Mouse (Mus musculus) hindbrain, embryonic 15.5 days (tissue): Measurements from ENCODE around the gene Prnp. TPM values are rescaled to one million over a fixed set of nuclear protein-coding genes. Genes with fewer than 3 reads are reported as not detected.

Experiments used
- ATAC-seq: fragments of 200-750 bp; cut with Nextera tagmentation; 2 replicates; pipeline ENCODE4 v1.8.0; 2017; ENCODE audit warnings: low read depth, moderate number of reproducible peaks, moderate TSS enrichment; ENCODE audit not compliant: low FRiP score
- H3K27ac ChIP-seq: fragments of 300-500 bp; sonication (generic); replicated peaks from 2 replicates; pipeline ENCODE4 v1.5.1; 2015; ENCODE audit warnings: mild to moderate bottlenecking, inconsistent platforms
- H3K27me3 ChIP-seq: fragments of 300-500 bp; sonication (generic); 2 replicates; pipeline ENCODE4 v1.6.1; 2015; ENCODE audit warnings: control low read depth, inconsistent platforms
- H3K36me3 ChIP-seq: fragments of 300-500 bp; sonication (generic); 2 replicates; pipeline ENCODE4 v1.6.1; 2015; ENCODE audit warnings: control low read depth, inconsistent platforms
- H3K4me1 ChIP-seq: fragments of 300-500 bp; sonication (generic); replicated peaks from 2 replicates; pipeline ENCODE4 v1.6.1; 2015; ENCODE audit warnings: control low read depth, inconsistent platforms
- H3K4me2 ChIP-seq: fragments of 300-500 bp; sonication (generic); 2 replicates; pipeline ENCODE4 v1.6.1; 2015; ENCODE audit warnings: moderate library complexity, mild to moderate bottlenecking, inconsistent platforms
- H3K4me3 ChIP-seq: fragments of 300-500 bp; sonication (generic); 2 replicates; pipeline ENCODE4 v1.5.1; 2015; ENCODE audit warnings: mild to moderate bottlenecking, inconsistent platforms
- H3K9ac ChIP-seq: fragments of 300-500 bp; sonication (generic); 2 replicates; pipeline ENCODE4 v1.6.1; 2015; ENCODE audit warnings: inconsistent platforms
- H3K9me3 ChIP-seq: fragments of 300-500 bp; sonication (generic); 2 replicates; pipeline ENCODE4 v1.6.1; 2016; ENCODE audit warnings: control low read depth, inconsistent platforms
- WGBS: fragments of 180-500 bp; shearing (Covaris S2); methylation state at CpG from one replicate; pipeline ENCODE4 v1.1.7; 2015; 5-methylcytosine and 5-hydroxymethylcytosine counted together
- polyA plus RNA-seq: library from polyadenylated mRNA; unstranded; fragments of >200 nt; fragmentation: Nextera tagmentation; extraction: Ambion mirVana; gene quantifications from 2 replicates; pipeline ENCODE4 v1.2.1, GENCODE M21; 2015

The Prnp gene
- polyA plus RNA-seq, 1 experiment from 2014 or later, result 138 TPM

DNA sequence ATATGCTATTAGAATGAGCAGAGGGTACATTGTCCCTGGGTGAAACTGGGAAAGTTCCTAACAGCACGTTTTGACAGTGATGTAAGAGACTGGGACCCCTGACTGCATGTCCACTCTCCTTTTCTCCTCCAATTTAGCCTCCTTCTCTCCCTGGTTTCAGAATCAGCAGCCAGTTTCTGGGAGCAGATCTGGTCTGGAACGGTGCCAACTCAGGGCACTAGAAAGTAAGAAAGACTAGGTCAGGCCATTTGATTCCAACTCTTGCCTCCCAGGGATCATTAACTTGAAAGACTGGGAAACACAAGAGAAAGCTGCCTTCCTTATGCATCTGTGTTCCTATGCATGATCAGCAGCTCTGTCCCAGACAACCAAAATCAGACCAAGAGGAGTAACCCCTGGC, 42.7 kb downstream of the Prnp start:
- no peaks in the 10 kb centered on the region for H3K9me3 ChIP-seq

DNA sequence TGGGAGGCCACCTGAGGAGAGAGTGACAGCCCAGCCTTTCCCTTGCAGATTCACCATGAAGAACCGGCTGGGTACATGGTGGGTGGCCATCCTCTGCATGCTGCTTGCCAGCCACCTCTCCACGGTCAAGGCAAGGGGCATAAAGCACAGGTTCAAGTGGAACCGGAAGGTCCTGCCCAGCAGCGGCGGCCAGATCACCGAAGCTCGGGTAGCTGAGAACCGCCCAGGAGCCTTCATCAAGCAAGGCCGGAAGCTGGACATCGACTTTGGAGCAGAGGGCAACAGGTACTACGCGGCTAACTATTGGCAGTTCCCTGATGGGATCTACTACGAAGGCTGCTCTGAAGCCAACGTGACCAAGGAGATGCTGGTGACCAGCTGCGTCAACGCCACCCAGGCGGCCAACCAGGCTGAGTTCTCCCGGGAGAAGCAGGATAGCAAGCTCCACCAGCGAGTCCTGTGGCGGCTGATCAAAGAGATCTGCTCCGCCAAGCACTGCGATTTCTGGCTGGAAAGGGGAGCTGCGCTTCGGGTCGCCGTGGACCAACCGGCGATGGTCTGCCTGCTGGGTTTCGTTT, 43.3 kb downstream of the Prnp start:
- Histone ChIP-seq H3K9me3 (no peaks in the 10 kb centered on the region), H3K36me3 (no peaks in the 10 kb centered on the region), H3K9ac (no peak overlapping the region), H3K4me1 (peaks cover 16% of the 10 kb centered on the region), H3K27me3 (peaks cover 31% of the 10 kb centered on the region), H3K4me2 (peak overlapping the region; percentile 48), H3K27ac (no peak overlapping the region), H3K4me3 (peak overlapping the region; percentile 20)
- 17% methylated on average over 29 of the region's 29 CpGs for WGBS
- no peak for ATAC-seq

More for the DNA sequence above, 42.7 kb downstream of the Prnp start:
- WGBS, result 44% methylated on average over 2 of the region's 2 CpGs
- H3K27ac ChIP-seq, result no peak overlapping the region
- no peak for ATAC-seq
- no peak overlapping the region for H3K4me2 ChIP-seq
- no peaks in the 10 kb centered on the region for H3K36me3 ChIP-seq
- H3K27me3 ChIP-seq, result peaks cover 31% of the 10 kb centered on the region
- H3K4me1 ChIP-seq, result peaks cover 16% of the 10 kb centered on the region
- H3K9ac ChIP-seq, result no peak overlapping the region
- H3K4me3 ChIP-seq, result no peak overlapping the region

DNA sequence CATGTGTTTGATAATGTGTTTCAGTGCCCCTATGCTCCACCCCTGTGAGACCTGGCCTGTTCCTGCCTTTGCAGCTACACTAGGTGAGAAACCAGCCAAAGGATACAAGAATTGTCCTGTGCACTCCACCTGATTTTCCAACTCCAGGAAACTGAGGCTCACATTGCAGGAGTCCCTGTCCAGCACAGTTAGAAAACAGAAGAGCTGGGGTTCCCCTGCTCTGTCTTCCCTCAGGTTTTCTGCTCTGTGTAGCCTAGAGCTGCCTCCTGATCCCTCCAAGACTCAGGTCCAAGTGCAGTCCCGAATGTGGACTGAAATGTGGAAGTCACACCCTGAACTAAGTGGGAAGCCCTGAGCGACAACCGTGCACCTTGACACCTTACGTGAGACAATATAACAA, 44.0 kb downstream of the Prnp start:
- Histone ChIP-seq H3K9ac (no peak overlapping the region), H3K27ac (no peak overlapping the region), H3K4me1 (peaks cover 16% of the 10 kb centered on the region), H3K27me3 (peaks cover 31% of the 10 kb centered on the region), H3K4me3 (no peak overlapping the region), H3K4me2 (peak overlapping the region; percentile 48), H3K9me3 (no peaks in the 10 kb centered on the region), H3K36me3 (no peaks in the 10 kb centered on the region)
- WGBS, result 86% methylated on average over 4 of the region's 4 CpGs
- ATAC-seq, result no peak

DNA sequence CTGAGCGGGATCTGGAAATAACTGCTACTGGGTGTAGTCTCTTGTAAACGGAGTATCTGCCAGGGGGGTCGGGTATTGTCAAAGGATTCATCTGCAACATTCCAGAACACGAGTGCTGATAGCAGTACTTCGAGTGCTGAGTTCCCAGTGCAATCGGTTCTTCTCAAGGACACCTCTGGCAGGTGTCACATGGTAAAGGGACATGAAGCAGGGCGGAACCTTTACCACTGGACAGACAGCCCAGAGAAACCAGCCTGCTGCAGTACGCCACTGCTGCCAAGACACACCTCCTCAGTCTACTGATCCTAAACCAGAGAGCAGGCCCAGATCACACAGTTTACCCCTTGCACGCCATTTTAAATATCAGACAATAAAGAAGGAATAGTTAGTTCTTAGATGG, 45.1 kb downstream of the Prnp start:
- peak; percentile 33 for ATAC-seq
- no peaks in the 10 kb centered on the region for H3K9me3 ChIP-seq
- H3K4me2 ChIP-seq, result peak overlapping the region; percentile 81
- no peaks in the 10 kb centered on the region for H3K36me3 ChIP-seq
- H3K4me3 ChIP-seq, result peak overlapping the region; percentile 45
- H3K4me1 ChIP-seq, result peaks cover 16% of the 10 kb centered on the region
- 66% methylated on average over 9 of the region's 9 CpGs for WGBS
- H3K27ac ChIP-seq, result no peak overlapping the region
- H3K27me3 ChIP-seq, result peaks cover 31% of the 10 kb centered on the region
- H3K9ac ChIP-seq, result no peak overlapping the region

DNA sequence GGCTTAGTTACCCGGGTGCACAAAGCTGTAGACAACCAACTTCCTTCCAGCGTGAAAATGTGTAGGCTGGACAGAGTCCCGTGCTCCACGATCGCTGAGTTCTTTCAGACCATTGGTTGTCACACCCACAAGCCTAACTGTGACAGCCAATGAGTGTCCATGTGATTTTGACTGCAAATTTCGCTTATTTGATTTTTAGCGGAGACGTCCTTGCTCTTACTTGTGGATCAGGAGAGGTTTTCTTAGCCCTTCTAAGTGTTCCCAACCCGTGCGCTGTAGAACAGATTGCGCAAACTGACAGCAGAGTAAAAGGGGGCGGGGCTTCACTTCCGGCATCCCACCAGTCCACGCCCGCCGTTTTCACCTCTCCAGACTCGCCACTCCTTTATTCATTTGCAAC, 45.5 kb downstream of the Prnp start:
- Histone ChIP-seq H3K4me2 (peak overlapping the region; percentile 81), H3K9ac (no peak overlapping the region), H3K4me1 (peaks cover 14% of the 10 kb centered on the region), H3K27ac (no peak overlapping the region), H3K4me3 (peak overlapping the region; percentile 45), H3K36me3 (no peaks in the 10 kb centered on the region), H3K9me3 (no peaks in the 10 kb centered on the region), H3K27me3 (peaks cover 28% of the 10 kb centered on the region)
- ATAC-seq, result peak; percentile 69
- 6% methylated on average over 17 of the region's 17 CpGs for WGBS

DNA sequence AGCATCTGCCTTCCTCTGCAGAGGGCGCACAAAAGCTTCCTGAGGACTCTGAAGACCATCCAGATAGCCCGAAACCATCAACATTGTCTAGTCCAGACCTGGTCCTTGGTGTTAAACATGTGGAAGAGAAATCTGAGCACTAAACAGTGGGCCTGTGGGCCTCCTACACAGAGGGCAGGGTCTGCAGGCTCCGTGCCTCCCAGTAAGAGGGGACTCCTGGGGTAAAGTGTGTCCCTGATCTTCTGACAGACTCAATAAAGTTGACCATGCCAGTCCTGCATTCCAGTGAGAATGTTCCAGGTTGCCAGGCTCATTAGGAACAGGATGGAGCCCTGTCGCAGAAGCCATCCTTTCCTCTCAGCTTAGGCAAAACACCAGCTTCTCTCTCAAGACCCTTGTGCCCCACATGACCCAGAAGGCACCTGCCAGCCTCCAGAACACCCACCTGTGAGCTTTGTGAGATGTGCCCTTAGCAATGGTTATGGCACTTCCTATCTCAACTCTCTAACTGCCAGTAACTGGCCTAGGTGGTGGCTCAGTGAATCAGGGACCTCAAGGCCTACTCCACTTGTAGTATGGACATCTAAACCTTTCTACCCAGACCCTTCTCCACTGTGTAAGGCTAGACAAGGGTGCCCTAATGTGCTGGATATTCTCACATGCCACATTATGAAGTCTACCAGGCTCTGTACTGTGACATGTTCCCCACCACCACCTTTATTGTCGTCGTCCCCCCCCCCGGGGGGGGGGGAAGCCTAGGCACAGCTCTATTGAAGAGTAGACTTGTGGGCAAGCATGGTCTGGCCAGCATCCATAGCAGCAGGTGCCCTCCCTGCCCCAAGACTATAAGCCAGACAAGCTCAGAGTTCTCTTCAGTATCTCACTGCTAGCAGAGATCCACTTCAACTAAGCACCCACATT, 46.9 kb downstream of the Prnp start:
- Histone ChIP-seq H3K4me2 (no peak overlapping the region), H3K9ac (no peak overlapping the region), H3K9me3 (no peaks in the 10 kb centered on the region), H3K4me1 (peaks cover 14% of the 10 kb centered on the region), H3K27me3 (peaks cover 25% of the 10 kb centered on the region), H3K27ac (no peak overlapping the region), H3K4me3 (no peak overlapping the region), H3K36me3 (no peaks in the 10 kb centered on the region)
- ATAC-seq, result no peak
- 88% methylated on average over 7 of the region's 7 CpGs for WGBS

DNA sequence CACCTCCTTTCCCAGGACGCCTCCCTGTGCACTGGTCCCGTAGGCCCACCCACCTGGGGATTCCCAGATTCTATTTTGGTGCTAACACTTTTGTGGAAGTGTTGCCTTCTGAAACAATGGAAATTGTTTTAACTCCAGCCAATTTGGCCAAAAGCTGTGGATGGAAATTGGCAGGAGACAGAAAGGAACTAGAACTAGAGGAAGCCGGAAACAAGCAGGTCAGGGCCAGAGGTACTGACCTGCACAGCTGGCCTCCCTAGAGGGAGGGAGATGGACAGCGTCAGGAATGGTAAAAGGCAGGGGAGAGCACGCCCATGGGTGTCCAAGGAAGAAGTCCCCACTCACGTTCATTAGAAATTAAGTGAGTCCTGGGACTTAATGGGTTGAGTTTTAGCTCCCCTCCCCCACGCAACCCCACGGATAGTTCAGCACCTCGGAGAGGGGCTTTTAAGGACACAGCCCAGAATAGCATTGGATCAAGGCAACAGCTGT, 48.0 kb downstream of the Prnp start:
- no peak overlapping the region for H3K4me2 ChIP-seq
- WGBS, result 65% methylated on average over 9 of the region's 9 CpGs
- H3K27ac ChIP-seq, result no peak overlapping the region
- ATAC-seq, result no peak
- H3K9ac ChIP-seq, result no peak overlapping the region
- no peak overlapping the region for H3K4me3 ChIP-seq
- peaks cover 9% of the 10 kb centered on the region for H3K4me1 ChIP-seq
- H3K27me3 ChIP-seq, result peaks cover 16% of the 10 kb centered on the region
- H3K36me3 ChIP-seq, result no peaks in the 10 kb centered on the region
- no peaks in the 10 kb centered on the region for H3K9me3 ChIP-seq

DNA sequence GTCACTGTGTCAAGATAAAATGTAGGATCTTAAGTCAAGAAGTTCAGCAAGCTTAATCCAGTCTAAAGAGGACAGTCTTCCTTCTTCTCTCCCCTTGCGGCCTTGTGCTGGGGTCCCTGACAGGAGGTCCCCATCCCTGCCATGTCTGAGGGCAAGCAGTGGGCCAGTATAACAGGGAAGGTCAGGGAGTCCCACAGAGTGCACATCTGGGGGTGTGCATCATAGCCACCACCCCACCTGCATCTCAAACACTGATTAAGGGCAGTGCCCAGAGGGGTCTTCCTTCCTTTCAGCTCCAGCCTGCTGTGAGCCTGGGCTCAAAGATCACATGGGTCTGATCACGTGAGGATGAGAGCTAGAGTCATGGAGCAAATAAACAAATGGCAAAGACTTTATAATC, 51.9 kb downstream of the Prnp start:
- Histone ChIP-seq H3K36me3 (no peaks in the 10 kb centered on the region), H3K9me3 (no peaks in the 10 kb centered on the region), H3K4me1 (no peaks in the 10 kb centered on the region), H3K4me2 (no peak overlapping the region), H3K27ac (no peak overlapping the region), H3K27me3 (no peaks in the 10 kb centered on the region), H3K4me3 (no peak overlapping the region), H3K9ac (no peak overlapping the region)
- no peak for ATAC-seq
- WGBS, result 78% methylated on average over 2 of the region's 2 CpGs

DNA sequence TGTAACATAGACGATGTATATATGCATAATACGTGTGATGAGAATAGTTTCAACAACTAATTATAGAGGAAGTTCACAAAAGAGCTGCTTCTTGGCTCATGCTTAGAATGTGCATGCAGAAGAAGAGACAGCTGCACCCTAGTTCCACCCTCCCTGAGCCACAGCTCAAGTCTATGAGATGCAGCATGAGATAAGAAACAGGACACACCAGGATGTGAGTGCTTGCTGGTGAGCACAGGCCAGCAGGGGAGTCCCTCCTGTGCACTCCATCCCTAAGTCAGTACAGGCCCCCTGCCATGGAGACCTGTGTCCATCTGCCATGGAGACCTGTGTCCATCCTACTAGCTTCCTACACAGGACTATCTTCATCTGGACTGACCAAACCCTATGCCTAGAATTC, 60.9 kb downstream of the Prnp start:
- Histone ChIP-seq H3K27me3 (no peaks in the 10 kb centered on the region), H3K4me1 (no peaks in the 10 kb centered on the region), H3K4me3 (no peak overlapping the region), H3K4me2 (no peak overlapping the region), H3K9ac (no peak overlapping the region), H3K27ac (no peak overlapping the region), H3K9me3 (no peaks in the 10 kb centered on the region), H3K36me3 (no peaks in the 10 kb centered on the region)
- no peak for ATAC-seq
- 96% methylated on average over 2 of the region's 2 CpGs for WGBS

DNA sequence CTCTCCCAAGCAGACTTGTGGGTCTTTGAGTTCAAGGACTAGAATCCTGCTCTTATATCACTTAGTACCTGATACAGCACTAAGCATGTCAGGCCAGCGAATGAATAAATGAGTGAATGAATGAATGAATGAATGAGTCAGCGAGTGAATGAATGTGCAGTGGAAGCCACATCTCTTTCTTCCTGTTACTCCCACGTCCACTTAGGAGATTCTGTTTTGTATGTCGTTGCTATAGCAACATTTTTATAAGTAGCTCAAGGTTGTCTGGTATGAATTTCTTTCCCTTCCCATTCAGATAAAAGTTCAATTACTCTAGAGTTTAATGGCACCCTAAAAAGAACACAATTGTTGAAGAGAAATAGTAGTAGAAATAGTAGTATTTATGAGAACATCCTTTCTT, 61.4 kb downstream of the Prnp start:
- H3K27ac ChIP-seq, result no peak overlapping the region
- no peaks in the 10 kb centered on the region for H3K9me3 ChIP-seq
- no peak overlapping the region for H3K4me3 ChIP-seq
- no peaks in the 10 kb centered on the region for H3K36me3 ChIP-seq
- H3K27me3 ChIP-seq, result no peaks in the 10 kb centered on the region
- no peaks in the 10 kb centered on the region for H3K4me1 ChIP-seq
- 79% methylated on average over 4 of the region's 4 CpGs for WGBS
- H3K9ac ChIP-seq, result no peak overlapping the region
- ATAC-seq, result no peak
- H3K4me2 ChIP-seq, result no peak overlapping the region

DNA sequence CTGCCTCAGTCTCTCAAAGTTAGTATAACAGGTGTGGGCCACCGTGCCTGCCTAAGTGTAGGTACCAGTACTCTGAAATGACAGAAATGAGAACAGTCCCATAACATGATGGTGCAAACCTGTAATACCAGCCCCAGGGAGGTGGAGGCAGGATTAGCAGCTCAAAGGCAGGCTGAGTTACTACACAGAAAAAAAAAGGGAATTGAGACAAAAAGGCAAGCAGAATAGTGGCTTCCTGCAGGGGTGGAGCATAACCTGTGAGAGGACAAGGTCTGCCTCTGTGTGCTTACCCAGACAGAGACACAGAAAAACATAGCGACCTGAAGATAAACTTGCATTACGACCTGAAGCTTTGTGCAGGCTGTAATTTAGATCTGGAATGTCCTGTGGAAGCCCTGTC, 66.9 kb downstream of the Prnp start:
- Histone ChIP-seq H3K27ac (no peak overlapping the region), H3K4me1 (no peaks in the 10 kb centered on the region), H3K9ac (no peak overlapping the region), H3K9me3 (no peaks in the 10 kb centered on the region), H3K27me3 (no peaks in the 10 kb centered on the region), H3K4me2 (no peak overlapping the region), H3K36me3 (no peaks in the 10 kb centered on the region), H3K4me3 (no peak overlapping the region)
- no peak for ATAC-seq
- 78% methylated on average over 3 of the region's 3 CpGs for WGBS

DNA sequence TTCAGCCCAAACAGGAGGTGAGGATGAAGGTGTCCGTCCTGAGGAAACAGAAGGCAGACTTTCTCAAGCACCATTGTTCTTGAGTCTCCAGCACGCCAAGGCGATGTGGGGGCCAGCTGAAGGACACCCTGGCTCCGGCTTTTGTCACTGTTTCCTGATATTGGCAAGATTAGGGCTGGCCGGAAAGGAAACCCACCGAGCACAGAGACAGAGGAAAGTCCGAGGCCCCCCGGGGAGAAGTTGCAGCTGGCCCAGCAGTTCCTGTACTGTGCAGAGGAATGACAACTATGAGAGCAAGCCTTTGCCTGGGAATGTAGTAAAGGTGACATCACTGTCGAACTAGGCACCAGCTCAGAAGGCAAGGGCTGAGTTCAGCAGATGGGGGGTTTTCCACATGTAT, 71.1 kb downstream of the Prnp start:
- 0 out of 2 replicates have a peak, but pooled peaks have one; percentile 38 for ATAC-seq
- Histone ChIP-seq H3K9ac (no peak overlapping the region), H3K4me3 (no peak overlapping the region), H3K36me3 (no peaks in the 10 kb centered on the region), H3K9me3 (no peaks in the 10 kb centered on the region), H3K27me3 (no peaks in the 10 kb centered on the region), H3K4me1 (no peaks in the 10 kb centered on the region), H3K27ac (no peak overlapping the region), H3K4me2 (no peak overlapping the region)
- WGBS, result 54% methylated on average over 9 of the region's 9 CpGs
